Comparison of ENCODE assay signal across 16 mouse cellular contexts in the genomic region with DNA sequence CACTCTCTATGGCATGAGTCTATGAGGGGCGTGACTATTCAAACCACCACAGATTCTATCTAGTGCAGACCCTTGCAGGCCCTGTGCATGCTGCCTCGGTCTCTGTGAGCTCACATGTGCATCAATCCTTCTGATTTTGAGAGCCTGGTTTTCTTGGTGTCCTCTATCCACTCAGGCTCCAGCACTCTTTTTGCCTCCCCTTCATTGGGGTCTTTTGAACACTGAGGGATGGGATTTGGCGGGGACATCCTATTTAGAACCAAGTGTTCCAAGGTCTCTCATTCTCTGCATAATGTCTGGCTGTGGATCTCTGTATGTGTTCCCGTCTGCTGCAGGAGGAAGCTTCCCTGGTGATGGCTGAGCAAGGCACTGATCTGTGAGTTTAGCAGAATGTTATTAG.
"Had no signal": no experiment of that assay in that cellular context is flagged by ENCODE, and none has a peak within 500 bp of the region (broad histone marks: within the 10 kb centered on the region; RNA-seq: fewer than 3 reads in every experiment).

No protein-coding gene starts in this region.

- DNase-seq: retina, postnatal 1 day; right cerebral cortex, adult 18-20 months; right cerebral cortex, postnatal 14 days; right cerebral cortex, postnatal 25 days; right cerebral cortex, postnatal 4 days; spleen, adult 18-20 months; thymus, adult 18-20 months; thymus, adult 2 months; thymus, postnatal 14 days; thymus, postnatal 25 days; thymus, postnatal 36 days; thymus, postnatal 4 days had no signal

- H3K9ac ChIP-seq: neural tube, embryonic 13.5 days; neural tube, embryonic 15.5 days; stomach, embryonic 15.5 days had no signal

- H3K27me3 ChIP-seq: neural tube, embryonic 13.5 days; neural tube, embryonic 15.5 days; stomach, embryonic 15.5 days had no signal

- H3K4me1 ChIP-seq: neural tube, embryonic 13.5 days; neural tube, embryonic 15.5 days; stomach, embryonic 15.5 days had no signal

- H3K4me2 ChIP-seq: neural tube, embryonic 13.5 days; neural tube, embryonic 15.5 days; stomach, embryonic 15.5 days had no signal

- H3K4me3 ChIP-seq: neural tube, embryonic 13.5 days; neural tube, embryonic 15.5 days; stomach, embryonic 15.5 days had no signal

- H3K9me3 ChIP-seq: neural tube, embryonic 15.5 days; stomach, embryonic 15.5 days had no signal

- H3K27ac ChIP-seq: neural tube, embryonic 13.5 days; neural tube, embryonic 15.5 days; stomach, embryonic 15.5 days; stomach, postnatal 0 days had no signal

- H3K36me3 ChIP-seq: neural tube, embryonic 13.5 days; neural tube, embryonic 15.5 days; stomach, embryonic 15.5 days had no signal
